Mouse (Mus musculus): ENCODE results near the gene Trafd1.

Gene Trafd1

DNA sequence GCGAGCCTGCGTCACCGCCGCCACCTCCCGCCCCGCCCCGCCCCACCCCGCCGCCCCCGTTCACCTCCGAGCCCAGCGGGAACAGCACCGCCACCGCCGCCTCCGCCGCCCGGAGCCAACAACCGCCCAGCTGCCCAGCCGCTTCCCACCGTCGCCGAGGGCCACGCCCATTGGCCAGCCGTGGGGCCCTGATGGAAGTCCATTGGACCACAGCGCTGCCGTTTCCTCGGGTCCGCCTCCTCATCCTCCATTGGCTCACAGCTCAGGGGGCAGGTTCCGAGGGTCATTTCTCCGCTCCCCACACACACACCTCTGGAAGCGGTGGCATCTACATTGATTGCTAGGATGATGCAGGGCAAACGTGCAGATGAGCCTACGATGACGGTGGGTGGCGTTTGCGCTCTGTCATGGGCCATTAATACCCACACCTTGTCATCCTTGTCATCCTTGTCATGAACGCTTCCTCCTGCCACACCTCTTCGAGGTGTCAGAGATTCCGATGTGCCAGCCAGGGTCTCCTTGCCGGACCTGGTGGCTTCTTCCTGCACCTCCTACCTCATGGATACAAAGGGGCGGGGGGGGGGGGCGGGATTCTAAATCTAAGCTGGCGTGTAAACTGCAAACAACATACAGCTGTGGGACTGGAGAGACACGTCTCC lies at the start of gene Trafd1:
Gene Trafd1 (minus strand): TSS at position 172 of the 659 bp plus-strand sequence.
- in situ Hi-C loops (cut with MboI): no loop called here

DNA sequence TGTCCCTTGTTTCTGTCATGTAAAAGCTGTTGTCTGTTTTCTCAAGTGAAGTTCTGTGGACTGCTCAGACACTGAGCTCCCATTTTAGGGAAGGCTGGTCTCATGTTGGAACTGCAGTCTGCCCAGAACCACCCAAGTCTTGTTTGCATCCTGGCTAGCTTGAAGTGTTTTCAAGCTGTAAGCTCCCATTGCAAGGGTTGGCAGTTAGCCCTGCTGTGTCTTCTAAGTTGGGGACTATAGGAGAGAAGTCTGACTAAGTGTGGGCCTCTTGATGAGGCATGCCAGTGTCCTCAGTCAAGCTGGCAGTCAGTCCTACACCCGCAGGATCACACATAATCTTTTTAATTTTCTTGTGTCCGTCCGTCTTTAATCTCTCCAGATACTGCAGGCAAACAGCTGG lies 43.5 kb upstream of the Trafd1 start:
- in situ Hi-C loops (cut with MboI): no loop called here

DNA sequence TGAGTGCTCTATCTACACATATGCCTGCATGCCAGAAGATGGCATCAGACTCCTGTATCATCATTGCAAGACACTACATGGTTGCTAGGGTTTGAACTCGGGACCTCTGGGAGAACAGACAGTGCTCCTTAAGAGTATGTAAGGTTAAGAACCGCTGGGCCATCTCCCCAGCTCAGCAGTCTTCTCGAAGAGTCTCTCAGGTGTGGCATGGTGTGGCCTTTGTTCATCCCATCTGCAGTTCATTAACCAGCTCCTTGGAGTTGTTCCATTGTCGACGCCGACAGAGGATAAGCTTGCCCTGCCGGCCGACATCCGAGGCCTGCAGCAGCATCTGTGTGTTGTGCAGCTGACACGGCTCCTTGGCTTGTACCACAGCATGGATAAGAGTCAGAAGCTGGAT lies 37.9 kb upstream of the Trafd1 start:
- in situ Hi-C loops (cut with MboI): no loop called here

DNA sequence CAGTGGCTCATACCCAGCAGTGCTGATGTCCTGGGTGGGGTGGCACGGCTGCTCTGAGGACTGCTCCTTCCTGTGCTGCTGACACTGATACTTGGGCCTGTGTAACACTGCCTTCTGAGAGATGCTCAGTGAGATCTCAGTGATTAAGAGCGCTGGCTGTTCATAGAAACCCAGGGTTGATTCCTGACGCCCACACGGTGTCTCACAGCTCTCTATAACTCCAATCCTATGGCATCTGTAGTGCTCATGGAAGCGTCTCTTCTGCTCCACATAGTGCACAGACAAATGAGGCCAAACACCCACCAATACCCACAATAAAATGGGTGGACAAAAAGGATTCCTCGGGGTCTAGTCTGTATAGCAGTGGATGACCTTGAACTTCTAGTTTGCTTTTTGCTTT lies 37.4 kb upstream of the Trafd1 start:
- in situ Hi-C loops (cut with MboI): no loop called here

DNA sequence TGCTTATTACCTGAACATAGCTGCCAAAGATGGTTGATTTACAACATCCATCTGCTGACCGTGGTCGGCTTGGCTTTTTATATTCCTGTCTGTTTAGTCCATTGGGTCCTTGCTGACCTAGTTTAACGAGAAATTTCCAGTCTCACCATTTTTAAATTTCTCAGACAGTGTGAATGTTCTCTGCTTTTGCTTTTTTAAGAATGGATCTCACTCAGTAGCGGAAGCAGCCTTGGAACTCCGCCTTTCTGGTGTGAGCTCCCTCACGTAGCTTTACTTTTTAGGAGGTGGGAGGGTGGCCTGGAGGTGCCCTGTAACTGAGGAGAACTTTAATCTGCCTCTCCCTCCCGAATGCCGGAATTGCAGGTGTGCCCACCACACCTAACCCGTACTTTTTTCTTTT lies 35.3 kb upstream of the Trafd1 start:
- in situ Hi-C loops (cut with MboI): no loop called here

DNA sequence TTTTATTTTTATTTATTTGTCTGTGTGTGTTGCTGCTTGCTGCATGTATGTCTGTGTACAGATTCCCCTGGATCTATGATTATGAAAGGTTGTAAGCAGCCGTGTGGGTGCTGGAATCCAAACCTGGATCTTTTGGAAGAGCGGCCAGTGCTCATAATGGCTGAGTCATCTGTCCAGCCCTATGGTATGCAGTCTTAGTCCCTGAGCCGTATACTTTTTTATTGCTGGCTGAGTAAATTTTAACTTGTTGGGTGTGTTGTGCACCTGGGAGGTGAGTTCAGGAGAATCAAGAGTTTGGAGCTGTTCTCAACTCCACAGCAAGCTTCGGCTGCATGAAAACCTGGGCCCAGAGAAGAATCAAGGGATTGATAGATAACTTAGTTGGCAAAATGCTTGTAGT lies 25.5 kb upstream of the Trafd1 start:
- in situ Hi-C loops (cut with MboI): no loop called here

DNA sequence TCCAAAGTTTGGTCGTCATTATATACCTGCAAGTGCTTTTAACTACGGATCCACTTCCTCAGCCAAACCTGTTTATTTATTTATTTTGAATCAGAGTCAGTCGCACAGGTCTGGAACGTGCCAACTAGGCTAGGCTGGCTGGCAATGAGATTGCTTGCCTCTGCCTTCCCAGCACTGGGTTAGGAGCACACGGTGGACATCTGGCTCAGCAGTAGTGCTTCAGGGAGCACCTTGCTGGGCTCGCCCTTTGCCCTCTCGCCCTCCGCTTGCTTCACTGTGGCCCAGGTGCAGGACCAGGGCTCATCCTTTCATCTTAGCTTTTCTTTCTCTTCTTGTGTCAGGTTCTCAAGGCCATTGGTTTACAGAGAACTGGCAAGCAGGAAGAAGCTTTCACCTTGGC lies 22.4 kb upstream of the Trafd1 start:
- in situ Hi-C loops (cut with MboI): no loop called here

DNA sequence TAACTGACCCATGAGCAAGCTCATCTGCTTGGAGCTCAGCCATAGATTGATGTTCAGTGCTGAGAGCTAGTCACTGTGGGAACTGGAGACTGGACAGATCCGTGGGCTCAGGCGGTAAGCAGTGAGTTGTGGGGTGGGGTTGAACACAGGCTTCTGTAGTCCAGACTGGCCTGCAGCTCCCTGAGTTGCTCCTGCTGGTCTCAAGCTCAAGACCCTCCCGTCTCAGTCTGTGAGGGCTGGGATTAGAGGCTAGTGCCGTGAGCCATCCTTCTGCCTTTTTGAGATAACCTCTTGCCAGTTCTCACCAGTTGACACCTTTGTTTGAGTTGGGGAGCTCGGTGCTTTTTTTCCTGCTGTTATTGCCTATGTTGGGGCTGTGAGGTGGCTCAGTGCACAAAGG lies 15.4 kb upstream of the Trafd1 start:
- in situ Hi-C loops (cut with MboI): no loop called here

DNA sequence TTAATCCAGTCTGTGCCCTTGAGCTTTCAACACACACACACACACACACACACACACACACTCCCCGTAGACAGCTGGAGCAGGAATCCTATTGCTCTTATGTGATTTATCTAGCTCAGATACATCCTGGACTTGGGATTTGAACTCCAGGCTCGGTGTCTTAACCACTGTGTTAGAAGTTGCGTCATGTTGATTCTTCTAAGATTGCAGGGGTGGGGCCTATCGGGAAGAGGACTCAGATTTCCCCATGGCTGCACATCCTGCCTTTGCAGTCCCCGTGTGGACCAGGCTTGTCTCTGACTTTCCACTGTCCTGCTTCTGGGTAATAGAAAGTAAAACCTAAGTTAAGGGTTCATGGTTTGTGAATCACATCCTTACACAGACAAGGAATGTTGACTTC lies 14.6 kb upstream of the Trafd1 start:
- in situ Hi-C loops (cut with MboI): no loop called here

DNA sequence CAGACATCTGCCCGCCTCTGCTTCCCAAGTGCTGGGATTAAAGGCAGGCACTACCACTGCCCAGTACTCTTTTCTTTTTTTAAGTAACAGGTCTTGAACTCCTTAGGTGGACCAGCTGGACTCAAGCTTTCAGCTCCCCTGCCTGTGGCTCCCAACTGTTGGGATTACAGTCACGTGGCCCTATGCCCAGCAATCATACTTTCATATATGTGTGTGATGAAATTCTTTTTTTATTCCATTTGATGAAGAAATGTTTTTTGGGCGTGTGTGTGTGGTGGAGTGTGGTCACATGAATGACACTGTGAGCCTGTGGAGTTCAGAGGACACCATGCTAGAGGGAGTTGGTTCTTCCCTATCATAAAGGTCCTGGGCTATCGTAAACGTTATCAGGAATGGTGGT lies 14.1 kb upstream of the Trafd1 start:
- in situ Hi-C loops (cut with MboI): no loop called here

DNA sequence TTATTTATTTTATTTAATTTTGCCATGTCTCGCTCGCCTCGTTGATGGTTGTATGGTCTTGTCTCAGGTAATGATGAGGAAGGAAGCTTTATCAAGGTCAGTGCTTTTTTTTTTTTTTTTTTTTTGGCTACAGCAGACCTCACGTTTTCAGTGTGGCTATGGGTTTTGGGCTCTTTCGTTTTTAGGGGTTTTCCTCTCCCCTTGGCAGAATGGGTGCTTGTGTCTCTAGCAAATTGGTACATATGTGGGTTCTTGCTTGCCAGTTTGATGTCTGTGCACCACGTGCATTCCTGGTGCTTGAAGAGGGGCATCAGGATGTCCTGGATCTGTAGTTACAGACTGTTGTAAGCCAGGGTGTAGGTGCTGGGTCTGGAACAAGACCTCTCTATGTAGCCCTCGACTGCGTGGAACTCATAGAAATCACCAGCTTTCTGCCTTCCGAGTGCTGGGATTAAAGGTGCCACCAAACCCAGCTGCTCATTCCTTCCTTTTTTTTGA lies 13.6 kb upstream of the Trafd1 start:
- in situ Hi-C loops (cut with MboI): no loop called here

DNA sequence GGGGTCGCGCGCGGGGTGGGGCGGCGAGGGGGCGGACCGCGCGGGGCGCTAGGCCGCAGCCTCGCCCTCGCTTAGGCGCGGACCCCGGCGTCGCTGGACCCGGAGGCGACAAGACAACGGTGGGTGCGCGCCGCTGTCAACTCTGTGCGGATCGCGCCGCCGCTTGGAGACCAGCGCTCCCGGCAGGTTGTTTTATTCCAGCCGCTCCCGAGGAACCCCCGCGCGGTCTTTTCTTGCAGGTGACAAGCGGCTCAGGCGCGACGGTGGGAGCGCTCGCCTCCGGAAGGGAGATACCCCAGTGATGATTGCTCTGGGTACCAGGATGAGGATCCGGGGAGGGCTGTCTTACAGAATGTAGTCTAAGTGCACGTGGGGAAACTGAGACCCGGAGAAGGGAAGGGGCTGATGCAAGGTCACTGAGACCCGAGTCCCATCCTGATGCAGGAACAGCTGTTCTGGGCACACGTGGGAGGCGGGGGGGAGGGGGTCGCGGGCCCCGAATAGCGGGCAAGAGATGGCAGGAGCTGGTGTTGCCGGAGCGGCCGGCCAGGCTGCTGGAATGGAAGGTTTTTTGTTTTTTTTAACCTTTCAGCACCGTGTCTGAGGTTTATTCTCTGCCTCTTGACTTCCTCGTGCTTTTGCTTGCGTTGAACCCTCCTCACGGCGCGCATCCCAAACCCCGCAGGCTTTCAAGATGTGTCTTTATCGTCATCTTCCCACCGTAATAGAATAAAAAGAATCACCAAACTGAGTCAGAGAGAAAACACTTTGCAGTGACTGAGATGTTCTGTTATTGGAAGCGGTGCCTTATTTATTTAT lies 12.9 kb upstream of the Trafd1 start:
- in situ Hi-C loops (cut with MboI): no loop called here

DNA sequence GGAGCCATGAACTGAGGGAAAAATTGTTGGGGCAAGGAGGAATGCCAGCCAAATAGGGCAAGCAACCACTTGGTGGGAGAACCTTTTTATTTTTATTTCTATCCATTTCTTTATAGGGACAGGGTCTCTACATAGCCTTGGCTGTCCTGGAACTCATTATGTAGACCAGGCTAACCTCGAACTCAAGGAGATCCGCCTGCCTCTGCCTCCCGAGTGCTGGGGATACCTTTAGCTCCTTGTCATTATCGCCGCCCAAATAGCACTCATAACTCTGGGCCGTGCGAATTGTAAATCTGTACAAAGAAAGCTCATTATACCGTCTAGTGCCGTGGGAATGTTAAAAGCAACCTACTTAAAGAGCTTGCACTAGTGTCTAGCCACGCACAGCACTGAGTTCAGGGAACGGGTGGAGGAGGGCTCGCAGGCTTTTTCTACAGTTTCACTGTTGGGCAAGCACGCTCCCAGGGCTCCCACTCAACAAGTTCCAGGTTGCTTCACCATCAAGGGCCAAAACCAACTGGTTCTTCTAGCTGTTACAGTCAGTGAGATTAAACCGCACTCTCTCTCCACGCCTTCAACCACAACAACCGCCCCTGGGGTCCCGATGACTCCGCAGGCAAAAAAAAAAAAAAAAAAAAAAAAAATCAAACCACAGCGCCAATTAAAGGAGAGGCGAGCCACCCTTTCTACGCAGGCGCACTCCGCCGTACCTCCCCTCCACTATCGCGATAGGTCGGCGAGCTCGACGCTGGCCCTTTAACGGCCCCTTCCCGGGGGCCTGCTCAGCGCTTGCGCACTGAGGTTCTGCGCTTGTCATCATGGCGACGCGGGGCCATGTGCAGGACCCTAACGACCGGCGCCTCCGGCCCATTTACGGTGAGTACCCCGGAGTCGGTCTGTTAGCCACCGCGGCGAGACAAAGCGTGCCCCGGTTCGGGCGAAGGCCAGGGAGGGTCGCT lies 12.0 kb upstream of the Trafd1 start, which contains the start of gene Naa25:
Gene Naa25 (plus strand): TSS at position 750 of the 959 bp plus-strand sequence.
- in situ Hi-C loops (cut with MboI): no loop called here

DNA sequence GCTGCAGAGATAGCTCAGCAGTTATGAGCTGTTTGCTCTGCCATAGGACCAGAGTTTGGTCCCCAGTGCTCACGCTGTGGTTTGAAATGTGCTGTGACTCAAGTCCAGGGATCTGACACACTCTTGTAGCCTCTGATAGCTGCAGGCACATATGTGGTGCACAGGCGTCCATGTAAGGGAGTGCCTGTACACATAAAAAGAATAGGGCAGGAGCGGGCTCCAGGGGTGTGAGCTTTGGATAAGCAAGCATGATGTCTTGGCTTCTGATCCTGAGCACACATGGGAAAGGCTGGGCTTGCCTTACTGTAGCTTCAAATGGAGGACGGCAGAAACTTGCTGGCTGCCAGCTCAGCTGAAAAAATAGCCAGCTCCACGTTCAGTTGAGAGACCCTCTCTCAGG lies 10.2 kb upstream of the Trafd1 start:
- in situ Hi-C loops (cut with MboI): no loop called here

DNA sequence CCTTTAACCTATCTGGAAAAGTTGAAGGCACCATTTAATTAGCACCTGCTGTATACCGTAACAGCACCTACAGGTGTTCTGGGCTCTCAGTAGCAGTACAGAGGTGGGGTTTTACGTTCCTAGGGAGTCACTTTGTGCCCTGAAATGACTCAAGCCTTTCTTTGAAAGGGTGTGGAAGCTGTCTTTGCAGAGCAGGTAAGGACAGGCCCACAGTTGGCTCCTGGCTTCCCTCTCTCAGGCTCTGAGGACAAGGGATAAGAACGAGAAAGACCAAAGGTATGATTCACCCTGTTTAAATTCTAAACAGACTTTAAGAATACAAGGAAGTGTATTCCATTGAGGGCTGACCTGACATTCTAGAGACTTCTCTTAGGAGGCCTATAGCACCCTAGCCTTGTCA lies 8.0 kb upstream of the Trafd1 start:
- in situ Hi-C loops (cut with MboI): no loop called here

DNA sequence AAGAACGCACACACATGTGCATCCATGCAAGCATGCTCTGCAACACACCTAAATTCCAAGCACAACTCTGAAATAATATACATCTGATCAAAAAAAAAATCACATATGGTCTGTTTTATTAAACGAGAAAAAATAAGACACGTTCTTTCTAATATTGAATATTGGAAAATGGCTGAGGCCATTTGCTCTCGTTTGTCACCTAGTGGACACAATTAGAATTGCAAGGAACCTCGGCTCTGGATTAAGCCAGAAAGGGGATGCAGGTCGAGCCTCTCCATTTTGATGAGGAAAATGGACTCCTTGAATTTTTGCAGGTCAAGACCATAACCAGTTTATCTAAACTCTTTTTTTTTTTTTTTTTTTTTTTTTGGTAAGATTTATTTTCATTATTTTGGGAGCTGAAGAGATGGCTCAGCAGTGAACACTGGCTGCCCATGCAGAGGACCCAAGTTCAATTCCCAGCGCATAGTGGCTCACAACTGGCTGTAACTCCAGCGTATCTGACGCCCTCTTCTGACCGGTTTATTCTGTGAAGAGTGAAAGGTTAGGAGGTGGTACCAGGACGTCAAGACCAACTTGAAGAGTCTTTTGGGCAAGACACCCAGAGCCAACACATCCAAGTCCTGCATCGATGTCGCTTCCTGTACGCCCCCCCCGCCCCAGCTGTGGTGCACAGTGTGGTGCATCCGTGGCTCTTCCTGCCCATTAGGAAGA lies 7.4 kb upstream of the Trafd1 start:
- in situ Hi-C loops (cut with MboI): no loop called here

DNA sequence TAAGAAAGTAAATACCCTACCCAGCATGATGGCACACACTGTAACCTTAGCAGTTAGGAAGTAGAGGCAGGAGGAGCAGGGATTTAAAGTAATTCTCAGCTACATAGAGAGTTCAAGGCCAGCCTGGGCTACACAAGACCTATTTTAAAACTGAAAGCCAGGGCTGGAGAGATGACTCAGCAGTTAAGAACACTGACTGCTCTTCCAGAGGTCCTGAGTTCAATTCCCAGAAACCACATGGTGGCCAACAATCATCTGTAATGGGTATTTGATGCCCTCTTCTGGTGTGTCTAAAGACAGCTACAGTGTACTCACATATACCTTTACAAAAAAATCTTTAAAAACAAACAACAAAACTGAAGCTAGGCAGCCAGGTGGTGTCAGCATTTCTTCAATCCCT lies 4.3 kb upstream of the Trafd1 start:
- in situ Hi-C loops (cut with MboI): no loop called here

DNA sequence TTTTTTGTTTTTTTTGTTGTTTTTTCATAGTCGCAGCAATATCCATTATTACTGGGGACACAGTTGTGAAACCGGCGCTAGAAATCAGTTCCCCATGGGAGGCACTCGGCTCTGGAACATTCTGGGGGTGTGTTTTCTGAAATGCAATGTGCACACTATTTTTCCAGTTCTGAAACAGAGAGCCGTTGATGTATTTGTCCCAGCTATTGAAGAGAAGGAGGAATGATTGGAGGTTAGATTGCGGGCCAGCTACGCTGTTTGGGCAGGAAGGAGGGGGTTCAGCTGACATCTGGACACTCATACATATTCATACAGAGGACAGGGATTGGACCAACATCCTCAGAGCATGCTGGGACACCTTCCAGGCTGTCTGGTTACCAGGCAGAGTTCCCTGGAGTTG lies 3.7 kb upstream of the Trafd1 start:
- in situ Hi-C loops (cut with MboI): no loop called here

DNA sequence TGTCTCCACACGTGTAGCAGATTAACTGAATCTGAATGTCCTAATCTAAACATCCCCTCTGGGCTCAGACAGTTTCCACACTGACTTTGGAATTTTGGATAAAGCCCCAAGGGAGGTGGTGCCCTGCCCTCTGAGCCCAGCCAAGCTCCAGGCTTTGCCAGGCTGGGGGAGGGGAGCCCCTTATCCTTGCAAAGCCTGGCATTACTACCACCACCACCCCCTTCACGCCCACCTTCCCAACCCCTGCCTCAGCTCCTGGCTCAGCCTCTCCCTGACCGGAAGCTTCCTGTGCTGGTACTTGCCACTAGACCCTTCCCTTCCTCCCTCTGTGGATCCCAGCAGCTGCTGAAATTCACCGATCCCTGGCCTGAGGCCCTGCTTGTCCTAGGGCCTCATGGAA lies 1.7 kb upstream of the Trafd1 start:
- in situ Hi-C loops (cut with MboI): no loop called here

DNA sequence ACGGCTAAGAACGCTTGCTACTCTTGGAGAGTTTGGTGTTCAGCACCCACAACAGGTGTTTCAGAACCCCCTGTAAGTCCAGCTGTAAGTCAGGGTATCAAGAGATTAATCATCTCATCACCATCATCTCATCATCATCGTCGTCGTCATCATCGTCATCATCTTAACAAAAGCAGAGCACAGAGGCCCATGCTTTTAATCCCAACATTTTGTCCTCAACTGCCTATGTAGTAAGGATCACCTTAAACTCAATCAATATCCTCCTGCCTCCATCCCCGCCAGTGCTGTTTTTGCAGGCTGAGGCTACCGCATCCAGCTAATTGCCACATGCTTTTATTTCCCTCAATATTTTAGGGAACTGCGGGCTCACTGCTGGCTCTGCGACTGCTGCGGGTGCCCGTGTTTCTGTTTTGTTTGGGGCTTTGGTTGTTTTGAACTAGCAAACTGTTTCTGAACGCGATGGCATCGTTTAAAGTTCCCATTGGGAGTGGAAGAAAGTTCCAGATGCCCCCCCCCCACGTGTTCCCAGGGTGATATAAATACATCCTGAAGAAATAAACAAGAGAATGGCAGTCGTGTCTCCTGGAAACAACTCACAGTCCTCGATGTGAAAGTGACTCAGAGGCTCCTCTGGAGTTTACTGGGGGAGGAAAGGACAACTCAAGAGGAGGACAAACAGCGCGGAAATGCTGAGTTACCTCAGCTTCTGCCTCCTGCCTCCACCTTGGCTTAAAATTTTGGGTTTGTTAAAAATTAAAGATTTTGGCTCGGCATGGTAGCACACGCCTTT lies 883 bp upstream of the Trafd1 start:
- in situ Hi-C loops (cut with MboI): no loop called here
